Mouse (Mus musculus) ovary, postnatal 10 days (tissue): ENCODE data around the gene Tmem44.

Experiments used
- DNase-seq: peaks from one replicate; pipeline ENCODE4 v3.0.0; 2022; ENCODE audit warnings: low spot score

The Tmem44 gene

GRCm38 (mm10) chr16:30550748-30551192 is at the start of gene Tmem44:
Gene Tmem44 (minus strand): TSS chr16:30550842.
- DNase-seq, result no peak

GRCm38 (mm10) chr16:30599491-30600268 is 49.0 kb upstream of the Tmem44 start, which contains the start of gene Fam43a:
Gene Fam43a (plus strand): TSS chr16:30599723.
- peak; percentile 81 for DNase-seq

DNA sequence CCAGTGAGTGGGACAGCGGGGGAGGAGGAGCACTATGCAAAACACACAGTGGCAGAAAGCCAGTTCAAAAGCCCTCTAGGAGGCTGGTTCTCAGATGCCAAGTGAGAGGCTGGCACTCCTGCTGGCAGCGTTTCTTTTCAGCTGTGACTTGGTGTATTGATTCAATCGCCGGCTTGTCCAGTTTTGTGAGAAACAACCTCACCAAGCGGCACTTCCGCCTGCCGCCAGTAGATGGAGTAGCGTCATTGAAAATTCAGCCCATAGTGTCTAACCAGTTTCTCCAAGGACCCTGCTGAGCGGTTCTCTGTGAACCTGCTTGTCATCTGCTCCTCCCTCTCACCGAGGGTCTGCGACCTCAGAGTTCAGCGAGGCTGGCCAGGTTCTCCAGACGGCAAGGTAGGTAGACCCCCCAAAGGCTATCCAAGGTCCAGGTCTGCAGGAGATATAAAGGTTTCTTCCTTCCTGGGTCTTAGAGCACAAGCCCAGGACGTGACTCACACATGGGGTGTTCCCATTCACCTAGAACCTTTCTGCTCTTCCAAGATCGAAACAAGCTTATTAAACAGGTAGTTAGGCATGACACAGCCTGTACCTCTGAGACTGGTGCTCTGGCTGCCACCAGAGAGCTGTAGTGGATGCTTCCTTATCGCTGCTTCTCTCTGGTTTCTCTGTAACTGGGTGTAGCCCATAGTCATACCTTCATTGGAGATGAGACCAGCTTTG is 46.5 kb upstream of the Tmem44 start:
- DNase-seq, result peak; percentile 83

DNA sequence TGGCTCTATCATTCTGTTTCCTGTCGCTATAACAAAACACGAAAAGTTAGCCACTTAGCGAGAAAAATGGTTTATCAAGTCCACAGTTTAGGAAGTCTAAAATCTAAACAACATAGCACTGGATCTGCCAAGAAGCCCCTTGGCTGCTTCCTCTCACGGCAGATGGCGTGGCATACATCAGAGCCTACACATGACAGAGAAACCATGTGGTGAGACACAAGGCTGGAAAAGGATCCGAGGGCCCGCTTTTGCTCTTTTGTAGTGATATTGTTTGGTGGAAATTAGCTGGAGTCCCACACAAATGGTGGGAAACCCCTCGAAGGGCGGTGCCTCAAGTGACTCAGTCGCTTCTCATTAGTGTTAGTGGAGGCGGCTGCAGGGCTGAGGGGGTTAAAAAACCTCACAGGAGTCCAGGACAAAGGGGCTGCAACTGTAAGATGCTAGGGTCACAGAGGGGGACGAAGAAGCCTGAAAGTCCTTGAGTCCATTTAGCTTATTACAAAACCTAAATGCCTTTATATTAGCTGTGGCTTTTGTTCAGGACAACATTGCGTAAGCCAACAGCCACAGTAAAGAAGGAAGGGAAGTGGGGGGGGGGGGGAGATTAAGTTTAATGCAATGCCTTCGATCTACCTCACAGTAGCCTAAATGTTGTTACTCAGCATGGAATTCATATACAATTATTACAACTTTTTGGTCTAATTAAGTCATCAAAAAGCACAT is 45.4 kb upstream of the Tmem44 start:
- no peak for DNase-seq

- no peak for DNase-seq
These were observed 44.7 kb upstream of the Tmem44 start for GRCm38 (mm10) chr16:30595356-30595755.

GRCm38 (mm10) chr16:30591990-30592389 is 41.3 kb upstream of the Tmem44 start:
- no peak for DNase-seq

GRCm38 (mm10) chr16:30590264-30591209 is 39.9 kb upstream of the Tmem44 start:
- no peak for DNase-seq

GRCm38 (mm10) chr16:30587494-30588327 is 37.1 kb upstream of the Tmem44 start, which contains the start of gene Lsg1:
Gene Lsg1 (minus strand): TSS chr16:30587592.
- peak; percentile 44 for DNase-seq

GRCm38 (mm10) chr16:30586935-30587493 is 36.4 kb upstream of the Tmem44 start:
- DNase-seq, result no peak

GRCm38 (mm10) chr16:30580765-30581164 is 30.1 kb upstream of the Tmem44 start:
- no peak for DNase-seq

DNA sequence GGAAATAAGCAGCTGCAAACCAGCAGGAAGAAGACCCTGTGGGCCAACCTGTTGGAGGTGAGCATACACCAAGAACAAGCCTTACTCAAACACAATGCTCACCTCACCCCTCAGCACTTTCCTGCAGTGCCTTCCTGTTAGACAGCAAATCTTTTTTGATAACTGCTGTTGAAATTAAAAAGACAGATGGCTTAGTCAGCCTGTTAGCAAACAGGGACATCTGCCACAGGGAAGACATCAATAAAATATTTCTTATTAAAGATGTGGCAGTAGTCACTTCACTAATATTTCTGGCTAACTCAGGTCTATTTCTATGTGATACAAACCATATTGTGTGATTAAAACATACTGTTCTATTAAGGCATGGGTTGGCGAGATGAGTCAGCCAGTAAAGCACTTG is 25.8 kb upstream of the Tmem44 start:
- no peak for DNase-seq

- no peak for DNase-seq
These were observed 25.2 kb upstream of the Tmem44 start for GRCm38 (mm10) chr16:30575815-30576214.

- no peak for DNase-seq
These were observed 21.6 kb upstream of the Tmem44 start for GRCm38 (mm10) chr16:30572239-30572638.

DNA sequence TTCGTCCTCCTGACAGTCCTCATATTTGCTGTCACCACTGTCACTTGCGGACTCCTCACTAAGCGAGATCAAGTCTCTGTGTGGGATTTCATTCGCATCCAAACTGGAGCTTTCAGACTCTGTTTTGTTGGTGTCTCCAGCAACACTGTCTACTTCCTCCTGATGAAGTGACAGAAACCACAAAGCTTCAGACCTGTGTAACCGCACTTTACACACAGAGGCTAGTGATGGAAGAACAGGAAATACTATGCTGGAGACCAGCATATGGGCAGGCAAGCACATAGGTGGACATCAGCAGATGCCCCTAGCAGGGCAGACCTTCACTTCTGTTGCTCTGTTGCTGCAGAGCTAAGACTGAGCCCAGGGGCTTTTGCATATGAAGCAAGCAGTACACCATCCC is 20.7 kb upstream of the Tmem44 start:
- no peak for DNase-seq

GRCm38 (mm10) chr16:30570173-30570572 is 19.5 kb upstream of the Tmem44 start:
- no peak for DNase-seq

- no peak for DNase-seq
These were observed 15.0 kb upstream of the Tmem44 start for GRCm38 (mm10) chr16:30565631-30566030.

GRCm38 (mm10) chr16:30560601-30561000 is 10.0 kb upstream of the Tmem44 start:
- no peak for DNase-seq

DNA sequence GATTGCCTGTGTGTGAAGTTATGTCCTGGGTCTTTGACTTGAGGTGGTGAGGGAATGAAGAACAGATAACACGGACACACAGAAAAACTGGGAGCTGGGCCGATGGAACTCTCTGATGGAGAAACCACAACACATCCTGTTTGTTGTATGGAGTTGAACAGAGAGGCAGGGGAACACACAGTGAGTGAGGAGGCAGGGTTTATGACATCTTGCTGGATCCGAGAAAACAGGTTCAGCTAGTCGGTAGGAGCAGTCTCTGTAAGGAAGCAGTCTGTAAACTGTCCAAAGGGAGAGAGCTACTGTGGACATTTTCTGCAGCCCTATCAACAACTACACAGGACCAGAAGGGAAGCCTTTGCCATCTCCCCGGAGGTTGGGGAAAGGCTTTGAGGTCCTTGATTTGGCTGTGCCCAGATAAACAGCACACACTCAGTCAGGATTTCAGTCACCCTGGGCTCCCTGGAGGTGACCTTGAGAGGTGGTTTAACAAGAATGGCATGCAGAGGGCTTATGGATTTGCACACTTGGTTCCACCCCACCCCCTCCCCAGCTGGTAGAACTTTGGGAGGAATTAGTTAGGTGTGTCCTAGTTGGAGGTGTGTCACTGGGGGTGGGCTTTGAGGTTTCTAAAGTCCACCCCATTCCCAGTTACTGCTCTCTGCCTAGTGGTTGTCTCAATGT is 8.8 kb upstream of the Tmem44 start:
- no peak for DNase-seq

DNA sequence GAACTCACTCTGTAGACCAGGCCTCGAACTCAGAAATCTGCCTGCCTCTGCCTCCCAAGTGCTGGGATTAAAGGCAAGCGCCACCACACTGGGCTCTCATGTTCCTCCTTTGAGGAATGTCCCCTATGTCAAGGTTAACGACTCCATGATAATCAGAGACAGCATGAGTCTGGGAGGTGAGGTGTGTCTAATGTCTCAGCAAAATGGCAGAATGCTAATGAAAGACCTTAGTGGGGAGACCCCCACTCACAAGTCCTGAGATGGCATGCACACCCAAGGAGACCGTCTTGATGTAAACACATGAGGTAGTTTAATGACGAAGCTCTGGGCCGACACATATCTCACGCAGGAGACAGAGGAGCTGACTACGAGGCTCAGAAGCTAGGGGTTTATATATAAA is 3.5 kb upstream of the Tmem44 start:
- DNase-seq, result no peak
